Mouse (Mus musculus): ENCODE measurements around the gene Myo19.

Gene Myo19

DNA sequence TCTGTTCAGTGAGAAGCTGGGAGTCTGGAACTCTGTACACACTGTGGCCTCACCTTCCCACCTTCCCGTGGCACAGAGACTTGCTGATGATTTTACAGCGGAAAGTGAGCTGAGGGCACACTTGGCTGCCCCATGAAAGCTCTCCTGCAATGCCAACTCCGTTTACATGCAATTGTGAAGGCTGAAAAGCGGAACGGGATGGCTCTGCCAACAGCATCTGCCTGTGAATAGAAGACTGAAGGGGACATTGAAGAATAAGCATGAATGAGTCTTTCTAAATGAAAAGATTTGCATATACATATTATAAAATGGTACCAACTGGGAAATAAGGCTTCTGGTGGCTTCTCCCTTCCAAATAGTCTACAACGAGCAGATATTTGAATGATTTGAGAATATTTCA, 67.3 kb downstream of the Myo19 start:
- no peak for DNase-seq (ENCODE audit: low read depth)

DNA sequence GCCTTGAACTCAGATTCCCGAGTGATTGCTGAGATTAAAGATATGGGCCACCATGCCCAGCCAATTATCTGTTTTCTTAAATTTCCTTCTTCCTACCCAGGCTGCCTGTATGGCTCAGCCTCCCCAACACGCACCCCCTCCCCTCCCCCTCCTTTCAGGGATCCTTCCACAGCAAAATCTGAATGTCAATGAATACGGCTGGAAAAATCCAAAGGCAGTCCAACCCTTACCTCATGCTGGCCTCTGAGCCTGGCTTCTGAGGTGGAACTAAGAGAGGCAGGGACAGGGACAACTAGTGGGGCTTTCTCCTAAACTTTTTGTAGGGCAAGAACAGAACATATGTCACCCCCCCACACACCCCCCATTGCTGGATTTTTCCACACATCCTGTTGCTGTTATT, 68.2 kb downstream of the Myo19 start:
- DNase-seq (ENCODE audit: low read depth) = no peak

DNA sequence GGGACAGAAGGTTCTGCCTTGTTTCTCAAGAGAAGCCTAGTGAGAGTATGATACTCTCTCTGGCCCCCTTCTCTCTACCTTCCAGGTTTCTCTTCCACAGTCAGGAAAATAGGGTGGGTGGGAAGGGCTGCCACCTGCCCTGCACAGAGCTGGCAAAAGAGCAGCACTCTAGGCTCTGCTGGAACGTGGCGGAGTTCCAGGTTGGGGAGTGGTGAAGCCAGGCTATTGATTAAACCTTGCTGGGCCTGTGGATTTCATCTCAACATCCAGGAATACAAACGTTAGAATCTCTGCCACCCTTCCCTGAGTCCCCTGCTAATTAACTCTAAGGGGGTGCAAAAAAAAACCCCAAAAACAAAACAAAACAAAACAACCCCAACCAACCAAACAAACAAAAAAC, 68.6 kb downstream of the Myo19 start:
- no peak for DNase-seq (ENCODE audit: low read depth)

DNA sequence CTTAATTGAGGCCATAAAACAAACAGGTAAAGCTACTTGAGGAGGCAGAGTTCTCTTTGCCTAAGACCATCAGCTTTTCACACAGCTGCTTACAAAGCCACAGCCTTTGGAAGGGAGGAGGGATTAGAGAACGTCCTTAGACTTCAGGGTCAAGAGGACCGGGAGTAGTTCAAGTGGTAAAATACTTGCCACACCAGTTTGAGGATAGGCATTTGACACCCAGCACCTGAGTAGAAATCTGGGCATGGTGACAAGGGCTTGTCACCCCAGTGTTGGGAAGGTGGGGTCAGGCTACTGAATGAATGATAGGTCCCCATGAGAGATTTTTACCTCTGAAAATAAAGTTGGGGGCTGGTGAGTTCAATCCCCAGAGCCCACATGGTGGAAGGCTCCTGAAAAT, 72.7 kb downstream of the Myo19 start:
- no peak for DNase-seq (ENCODE audit: low read depth)

DNA sequence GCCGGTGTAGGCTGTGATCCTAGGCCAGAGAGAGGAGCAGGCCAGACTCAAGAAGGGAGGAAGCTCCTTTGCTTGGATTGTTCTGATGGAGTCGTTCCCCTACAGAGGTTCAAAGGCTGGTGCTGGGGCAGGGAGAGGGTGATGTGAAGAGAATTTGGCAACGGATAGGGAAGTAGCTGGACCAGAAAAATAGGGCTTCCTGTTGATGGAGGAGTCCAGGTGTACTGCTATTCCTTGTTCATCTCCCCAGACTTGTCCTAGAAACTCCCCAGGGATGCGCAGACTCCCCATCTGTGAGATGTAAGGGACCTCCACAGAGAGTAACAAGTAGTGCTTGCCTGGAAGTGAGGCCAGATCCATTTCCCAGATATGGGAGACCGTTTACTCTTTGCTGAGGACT, 76.5 kb downstream of the Myo19 start:
- DNase-seq (ENCODE audit: low read depth) = no peak

DNA sequence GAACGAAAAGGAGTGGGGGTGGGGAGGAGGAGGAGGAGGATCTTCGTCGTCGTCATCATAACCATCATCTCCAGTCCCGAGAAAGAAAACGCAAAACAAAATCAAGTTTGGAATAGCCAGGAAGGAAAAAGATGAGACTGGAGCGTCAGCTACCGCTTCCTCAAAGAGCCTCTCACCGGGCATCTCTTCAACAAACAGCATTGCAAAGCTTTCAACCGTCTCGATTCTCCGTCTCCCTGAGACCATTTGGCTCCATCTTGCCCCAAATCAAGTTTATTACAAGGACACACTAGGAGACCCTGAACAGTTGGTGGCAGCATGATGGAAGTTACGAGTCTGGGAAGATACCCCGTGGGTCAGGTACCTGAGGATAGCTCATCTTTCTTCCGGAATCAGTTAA, 77.2 kb downstream of the Myo19 start:
- DNase-seq (ENCODE audit: low read depth) = no peak

DNA sequence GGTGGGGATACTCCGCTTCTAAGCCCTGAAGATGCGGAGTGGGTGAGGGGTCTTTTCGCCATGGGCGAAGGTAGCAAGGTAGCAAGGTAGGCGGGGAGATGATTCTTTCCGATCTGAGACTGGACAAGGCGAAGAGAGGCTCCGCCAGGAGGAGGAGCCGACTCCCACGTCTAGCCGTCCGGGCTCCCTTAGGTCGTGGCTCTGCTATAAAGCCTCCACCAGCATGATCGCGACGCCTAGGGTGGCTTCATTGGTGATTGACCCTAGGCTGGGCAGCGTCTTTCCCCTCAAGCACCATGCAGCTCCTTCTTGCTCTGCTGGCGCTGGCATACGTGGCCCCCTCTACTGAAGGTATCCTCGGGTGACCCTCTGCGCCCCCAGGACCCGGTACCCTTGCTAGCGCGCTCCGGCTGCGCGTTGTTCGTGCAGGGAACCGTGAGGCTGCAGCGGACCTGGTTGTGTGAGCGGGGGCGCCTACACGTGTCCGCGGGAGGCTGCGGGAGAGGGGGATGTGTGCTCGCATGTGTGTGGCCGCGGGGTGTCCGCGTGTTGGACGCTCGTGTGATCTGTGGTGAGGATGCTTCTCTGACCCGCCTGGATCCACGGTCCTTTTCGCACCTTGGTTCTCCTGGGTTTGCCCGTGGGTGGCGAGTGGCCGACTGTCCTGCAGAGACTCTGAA, 77.8 kb downstream of the Myo19 start, which contains the start of gene Car4:
Gene Car4 (plus strand): TSS at position 196 of the 680 bp plus-strand sequence.
- DNase-seq (ENCODE audit: low read depth) = no peak

DNA sequence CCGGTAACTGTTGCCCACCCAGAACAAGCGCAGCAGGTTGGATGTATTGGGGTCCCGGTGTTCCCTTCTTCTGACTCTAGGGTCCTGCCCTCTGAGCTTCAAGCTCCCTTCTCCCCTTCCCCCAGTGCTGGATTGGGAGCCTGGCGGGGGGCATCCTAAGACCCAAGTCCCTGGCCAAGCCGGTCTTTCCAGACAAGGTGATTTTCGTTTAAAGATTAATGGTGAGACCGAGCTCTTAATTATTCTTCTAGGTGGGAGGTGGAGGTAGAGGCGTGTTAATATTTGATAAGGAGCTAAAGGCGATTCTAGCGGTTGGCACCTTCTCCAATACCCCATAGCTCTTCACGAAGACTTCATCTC, 78.3 kb downstream of the Myo19 start:
- no peak for DNase-seq (ENCODE audit: low read depth)

DNA sequence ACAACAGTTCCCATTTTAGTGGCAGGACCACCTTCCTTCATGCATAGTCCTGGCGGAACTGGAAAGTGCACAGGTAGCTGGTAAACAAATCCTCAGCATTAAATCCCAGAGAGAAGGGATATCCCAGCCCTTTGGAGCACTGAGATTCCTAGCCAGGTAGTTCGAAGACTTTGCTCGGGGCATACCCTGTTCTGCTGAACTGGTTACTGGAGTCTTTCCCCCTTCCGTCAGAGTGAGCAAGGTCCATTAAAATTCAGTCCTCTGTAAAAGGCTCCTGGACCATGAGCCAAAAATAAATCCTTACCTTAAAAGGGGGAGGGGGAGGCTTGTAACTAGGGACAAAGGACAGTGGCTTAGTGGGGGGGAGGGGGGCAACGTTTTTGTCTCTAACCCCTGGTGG, 79.2 kb downstream of the Myo19 start:
- DNase-seq (ENCODE audit: low read depth) = no peak

DNA sequence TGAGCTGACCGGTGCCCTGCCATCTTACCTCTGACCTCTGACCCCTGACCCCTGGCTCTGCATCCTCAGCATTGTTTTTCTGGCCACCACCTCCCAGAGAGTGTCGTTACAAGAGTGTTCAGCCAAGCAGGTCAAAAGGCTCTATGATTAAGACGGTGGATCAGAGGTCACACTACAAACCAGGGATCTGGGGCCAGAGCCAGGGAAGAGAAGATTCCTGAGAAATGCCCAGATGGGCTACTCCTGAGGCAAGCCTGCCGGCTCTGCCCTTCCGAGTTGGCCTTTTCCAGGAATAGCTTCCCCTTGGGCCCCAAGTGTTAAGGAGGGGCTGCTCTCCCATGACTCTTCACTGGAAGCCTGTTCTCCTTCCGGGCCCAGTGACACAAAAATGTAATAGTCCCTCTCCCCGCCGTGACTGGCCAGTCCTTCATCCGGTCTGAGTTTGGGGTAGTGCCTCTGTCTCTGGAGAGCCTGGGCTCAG, 79.8 kb downstream of the Myo19 start:
- no peak for DNase-seq (ENCODE audit: low read depth)

DNA sequence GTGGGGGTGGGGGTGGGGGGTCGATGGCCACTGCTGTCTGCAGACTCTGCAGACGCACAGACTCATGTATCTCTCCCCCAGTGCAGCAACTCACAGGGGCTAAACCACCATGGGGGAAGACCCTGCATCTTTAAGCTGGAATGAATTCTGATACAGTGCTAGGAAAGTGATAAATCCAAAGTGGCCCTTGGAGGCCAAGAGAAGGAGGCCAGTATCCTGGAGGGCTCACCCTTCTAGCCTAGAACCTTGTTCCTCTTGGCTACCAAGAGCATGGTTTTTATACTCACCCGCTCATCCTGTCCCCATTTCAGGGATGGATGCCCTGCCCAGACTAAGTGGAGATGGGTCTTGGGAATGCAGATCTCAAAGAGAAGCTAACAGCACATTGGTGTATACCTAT, 80.3 kb downstream of the Myo19 start:
- DNase-seq (ENCODE audit: low read depth) = no peak

DNA sequence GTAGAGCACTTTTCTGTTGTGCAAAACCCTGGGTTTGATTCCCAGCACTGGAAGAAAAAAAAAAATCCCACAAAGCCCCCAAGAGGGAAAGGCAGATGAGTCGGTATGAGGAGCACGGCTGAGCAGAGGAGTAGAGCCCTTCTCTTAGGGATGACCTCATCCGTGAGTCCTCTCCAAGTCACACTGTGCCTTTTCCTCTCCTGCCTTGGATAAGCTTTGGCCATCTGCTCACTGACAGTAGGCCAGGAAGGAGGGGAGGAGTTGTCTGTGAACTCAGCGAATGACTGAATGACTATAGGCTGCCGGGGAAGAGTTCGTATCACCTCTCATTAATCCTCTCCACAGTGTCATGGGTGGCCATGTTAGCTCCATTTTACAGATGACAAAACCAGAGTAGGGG, 80.8 kb downstream of the Myo19 start:
- no peak for DNase-seq (ENCODE audit: low read depth)

All from c-Kit-positive CD71-negative TER-119-negative erythroid progenitor cells, embryonic 14.5 days (primary cell).